Mouse (Mus musculus): ENCODE results near the gene Smchd1.
"Not testable (repeated sequence)": the region's sequence is repeated elsewhere in the genome, so short reads cannot be mapped to it uniquely, and the experiment has no call there.

The Smchd1 gene

DNA sequence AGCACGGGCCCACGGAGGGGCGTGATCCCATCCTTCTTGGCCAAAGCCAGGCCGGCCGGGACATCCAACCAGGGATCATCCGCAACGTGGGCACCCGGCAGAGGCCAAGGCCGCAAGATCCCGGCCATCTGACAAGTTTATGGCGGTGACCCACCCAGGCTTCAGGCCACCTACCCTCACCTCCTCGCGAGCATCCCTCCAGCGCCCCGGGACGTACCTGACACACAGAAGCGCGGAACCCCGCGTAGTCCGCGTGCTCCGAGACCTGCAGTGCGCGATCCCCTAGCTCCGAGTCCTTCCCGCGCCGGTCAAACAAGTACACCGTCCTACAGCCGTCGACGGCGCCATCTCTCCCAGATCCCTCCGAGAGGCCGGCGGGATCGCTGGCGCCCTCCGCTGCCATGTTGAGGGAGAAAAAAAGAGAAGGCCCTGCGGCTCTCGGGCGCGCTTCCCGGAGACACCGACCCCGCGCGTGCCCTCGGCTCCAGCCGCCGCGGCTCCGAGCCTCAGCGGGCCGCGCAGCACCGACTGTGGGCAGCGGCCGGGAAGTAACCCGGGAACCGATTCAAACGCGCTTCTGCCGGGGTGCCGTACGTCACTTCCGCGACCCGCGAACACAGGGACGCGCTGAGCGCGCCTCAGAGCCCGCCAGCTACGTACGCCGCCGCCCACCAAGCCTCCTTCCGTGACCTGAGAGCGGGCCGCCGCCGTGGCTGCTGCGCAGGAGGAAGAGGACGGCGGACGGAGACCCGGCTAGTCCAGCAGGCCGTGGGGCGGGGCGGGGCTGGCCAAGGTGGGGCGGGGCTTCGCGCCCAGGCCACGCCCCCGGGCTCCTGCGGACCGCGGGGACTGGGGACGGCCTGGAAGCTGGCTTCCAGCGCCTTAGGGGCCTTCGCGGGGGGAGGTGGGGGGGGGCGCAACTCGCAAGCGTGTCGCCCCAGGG lies at the start of gene Smchd1:
Smchd1 (minus strand) TSS at position 582 of the 943 bp plus-strand sequence.
- peak; percentile 97 for DNase-seq

DNA sequence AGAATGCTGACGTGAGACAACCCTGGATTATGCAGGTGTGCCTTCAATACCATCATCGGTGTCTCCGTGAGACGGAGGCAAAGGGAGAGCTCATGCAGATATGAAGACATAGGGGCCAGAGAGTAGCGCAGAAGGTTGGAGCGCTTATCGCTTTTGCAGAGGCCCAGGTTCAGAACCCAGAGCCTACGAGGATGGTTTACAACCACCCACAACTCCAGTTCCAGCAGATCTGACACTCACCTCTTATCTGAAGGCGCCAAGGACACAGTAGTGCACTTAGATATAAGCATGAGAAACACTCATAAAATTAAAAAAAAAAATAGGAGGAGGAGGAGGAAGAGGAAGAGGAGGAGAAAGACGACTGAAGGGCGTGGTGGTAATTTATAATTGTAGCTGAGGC lies 35.2 kb upstream of the Smchd1 start:
- no peak for DNase-seq

DNA sequence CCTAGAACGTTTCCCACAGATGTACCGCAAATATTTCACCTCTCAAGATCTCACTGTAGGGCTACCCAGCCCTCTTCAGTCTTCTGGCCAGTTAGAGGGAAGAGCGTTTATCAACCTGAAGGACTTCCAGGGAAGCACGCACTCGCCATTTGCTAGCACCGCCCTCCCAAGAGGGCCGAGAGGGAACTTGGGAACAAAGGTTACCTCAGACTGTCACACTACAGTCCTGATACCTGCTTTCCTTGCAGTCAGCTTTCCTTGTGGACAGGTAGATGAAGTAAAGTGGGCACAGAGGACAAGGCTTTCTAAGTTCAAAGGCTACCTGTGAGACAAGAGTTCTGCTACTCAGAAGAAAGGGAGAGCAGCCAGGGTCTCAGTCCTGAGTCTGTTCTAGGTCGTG lies 31.7 kb upstream of the Smchd1 start:
- no peak for DNase-seq

DNA sequence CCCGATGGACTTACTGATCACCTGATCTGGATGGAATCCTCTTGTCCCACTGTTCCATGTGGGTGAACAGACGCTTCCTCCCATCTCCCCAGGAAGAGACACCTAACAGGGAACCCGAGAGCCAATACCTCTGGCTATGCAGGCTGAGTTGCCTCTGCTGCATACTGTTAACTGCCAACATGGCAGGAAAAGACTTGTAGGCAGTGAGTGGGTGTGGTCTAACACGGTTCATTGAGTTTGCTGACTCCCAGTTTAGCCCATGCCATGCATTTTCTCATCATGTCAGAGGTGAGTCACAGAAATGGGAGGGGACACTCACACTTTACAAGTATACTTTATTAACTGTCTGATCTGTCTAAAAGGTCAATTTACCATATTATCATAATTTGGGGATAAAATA lies 20.6 kb upstream of the Smchd1 start:
- DNase-seq: no peak

DNA sequence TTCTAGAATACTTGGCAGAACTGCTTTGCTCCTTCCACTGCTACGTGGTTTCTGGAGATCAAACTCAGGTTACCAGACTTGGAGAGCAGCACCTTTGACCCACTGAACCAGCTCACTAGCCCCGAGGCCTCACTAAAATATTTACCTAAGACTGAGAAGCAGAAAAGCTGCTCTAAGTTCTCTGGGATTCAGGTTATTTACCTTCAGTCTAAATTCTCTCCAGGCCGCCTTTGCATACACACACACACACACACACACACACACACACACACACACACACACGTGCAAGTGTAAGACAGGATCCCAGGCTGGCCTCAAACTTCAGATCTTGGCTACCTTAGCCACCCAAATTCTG lies 16.2 kb upstream of the Smchd1 start:
- DNase-seq: peak in 1 of 2 experiments; percentile 43

GRCm38 (mm10) chr17:71490666-71491331 lies 15.7 kb upstream of the Smchd1 start:
- DNase-seq: no peak

- no peak for DNase-seq
These were observed 14.7 kb upstream of the Smchd1 start for GRCm38 (mm10) chr17:71489703-71490461.

DNA sequence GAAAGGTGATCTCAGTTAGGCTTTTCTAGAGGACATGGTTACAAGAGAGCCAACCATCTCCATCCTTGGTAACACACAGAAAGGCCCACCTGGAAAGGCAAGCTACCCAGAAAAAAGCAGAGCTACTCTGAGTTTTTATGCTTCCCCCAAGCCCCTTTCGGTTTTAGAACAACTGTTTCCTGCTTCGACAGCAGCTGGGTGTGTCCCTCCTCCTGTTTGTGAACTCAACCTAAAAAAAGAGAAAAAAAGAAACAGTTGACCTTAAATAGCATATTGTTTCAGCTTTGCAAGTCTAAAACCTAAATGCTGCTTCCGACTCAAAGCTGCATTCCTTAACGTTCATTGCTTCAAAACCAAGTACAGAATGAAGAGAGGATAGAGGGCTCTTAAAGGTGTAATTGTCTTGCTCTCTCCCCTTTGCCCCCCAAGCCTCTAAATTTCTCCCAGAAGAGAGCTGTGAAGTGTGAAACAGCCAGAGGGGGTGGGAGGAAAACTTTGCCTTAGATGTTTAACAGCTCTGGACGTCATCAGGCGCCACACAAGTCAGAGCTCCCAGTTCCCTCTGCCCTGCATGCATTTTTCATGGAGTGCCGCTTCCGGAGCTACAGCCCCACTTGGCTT lies 11.2 kb upstream of the Smchd1 start:
- peak; percentile 20 to 33 for DNase-seq

DNA sequence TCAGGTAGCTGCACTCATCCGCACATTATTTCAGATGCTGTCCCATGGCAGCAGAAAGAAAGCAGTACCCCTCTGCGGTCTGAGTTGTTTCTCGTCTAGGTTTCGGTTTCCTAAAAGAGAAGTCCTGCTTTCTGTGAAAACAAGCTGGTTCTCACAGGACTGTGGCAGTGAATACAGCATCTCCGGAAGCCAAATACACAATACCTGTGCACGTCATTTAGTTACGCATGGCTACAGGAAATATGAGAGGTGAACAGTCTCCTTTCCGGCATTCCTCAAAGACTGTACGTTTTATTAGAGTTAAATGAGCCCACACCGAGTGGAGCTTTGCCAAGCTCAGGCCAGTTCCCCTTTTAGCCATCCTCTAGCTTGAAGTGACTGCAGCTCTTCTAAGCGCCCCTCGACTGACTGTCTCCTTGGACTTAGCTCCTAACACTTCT lies 10.7 kb upstream of the Smchd1 start:
- DNase-seq: peak; percentile 23 to 25

GRCm38 (mm10) chr17:71484711-71485110 lies 9.6 kb upstream of the Smchd1 start:
- no peak for DNase-seq

GRCm38 (mm10) chr17:71483418-71484060 lies 8.4 kb upstream of the Smchd1 start:
- no peak for DNase-seq

DNA sequence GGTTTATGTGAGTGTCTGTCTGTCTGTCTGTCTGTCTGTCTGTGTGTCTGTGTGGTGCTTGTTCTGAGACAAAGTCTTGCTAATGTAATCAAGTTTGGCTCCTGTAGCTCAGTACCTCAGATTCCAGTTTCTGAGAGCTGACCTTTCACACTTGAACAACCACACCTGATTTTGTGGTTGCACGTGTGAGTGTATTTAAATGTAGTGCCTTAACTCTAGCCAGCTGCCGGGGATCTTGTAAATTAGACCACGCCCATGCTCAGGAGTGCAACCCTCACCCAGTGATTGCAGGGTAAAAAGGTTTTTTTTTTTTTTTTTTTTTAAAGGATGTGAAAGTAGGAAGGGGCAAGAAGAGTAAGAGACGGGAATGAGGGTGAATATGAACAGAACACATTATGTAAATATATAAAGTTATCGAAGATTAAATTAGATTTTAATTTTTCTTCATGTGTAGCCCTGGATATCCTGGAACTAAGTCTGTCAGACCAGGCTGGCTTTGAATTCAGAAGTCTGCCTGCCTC lies 4.3 kb upstream of the Smchd1 start:
- peak; percentile 55 to 66 for DNase-seq

GRCm38 (mm10) chr17:71477481-71477880 lies 2.3 kb upstream of the Smchd1 start:
- DNase-seq: no peak

DNA sequence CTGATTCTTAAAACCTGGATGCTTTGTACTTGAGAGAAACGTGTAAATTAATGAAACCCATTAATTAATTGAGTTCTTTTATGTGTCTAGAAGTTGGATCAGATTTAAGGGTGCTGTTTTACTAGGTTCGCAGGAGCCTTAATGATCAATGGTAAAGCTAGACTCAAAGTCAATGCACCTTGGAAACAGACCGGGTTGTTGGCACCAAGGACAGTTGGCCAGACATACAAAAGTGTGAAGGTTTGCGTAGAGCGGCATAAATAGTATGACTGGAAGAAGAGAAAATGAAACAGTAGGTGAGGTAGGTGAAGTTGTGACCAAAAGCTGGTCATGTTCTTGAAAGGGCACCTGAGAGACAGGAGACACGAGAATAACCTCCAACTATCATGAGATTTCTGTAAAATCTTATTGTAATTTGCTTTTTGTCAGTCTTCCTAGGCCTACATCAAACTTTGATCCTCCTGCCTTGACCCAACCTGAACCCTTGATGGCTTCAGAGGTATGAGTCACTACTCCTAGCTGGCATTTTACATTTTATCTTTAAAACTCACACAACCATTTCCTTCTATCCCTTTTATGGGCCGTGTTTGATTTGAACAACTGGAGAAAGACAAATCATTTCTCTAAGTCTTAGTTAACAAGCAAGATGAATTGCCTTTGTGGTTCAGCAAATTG lies 1.3 kb upstream of the Smchd1 start:
- DNase-seq: no peak

DNA sequence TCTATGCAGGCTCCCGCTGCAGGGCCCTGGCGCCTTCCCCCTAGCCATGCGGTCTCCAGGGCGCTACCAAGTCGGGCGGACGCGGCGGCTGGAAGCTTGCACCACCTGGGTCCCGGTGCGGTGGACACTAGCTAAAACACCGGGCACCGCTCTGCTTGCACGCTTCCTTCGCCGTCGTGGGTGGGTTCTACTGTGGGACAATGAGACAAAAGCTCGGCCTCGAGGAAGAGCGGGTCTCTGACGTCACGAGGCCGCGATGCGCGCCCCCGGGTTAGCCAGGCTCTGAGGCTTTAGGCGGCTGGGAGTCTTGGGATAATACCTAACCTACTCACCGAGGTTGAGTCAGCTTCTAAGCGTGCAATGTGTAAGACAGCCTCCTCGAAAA lies 554 bp upstream of the Smchd1 start:
- DNase-seq: peak; percentile 61 to 65

- DNase-seq: no peak
These were observed 1.0 kb downstream of the Smchd1 start for GRCm38 (mm10) chr17:71474128-71474527.

GRCm38 (mm10) chr17:71471261-71471660 lies 3.9 kb downstream of the Smchd1 start:
- no peak for DNase-seq

GRCm38 (mm10) chr17:71460312-71460711 lies 14.8 kb downstream of the Smchd1 start:
- no peak for DNase-seq

GRCm38 (mm10) chr17:71459818-71460217 lies 15.3 kb downstream of the Smchd1 start, which contains the start of gene Gm4707:
TSS of gene Gm4707 (minus strand) at chr17:71459918.
- no peak for DNase-seq

- DNase-seq: not testable (repeated sequence)
These were observed 17.8 kb downstream of the Smchd1 start for GRCm38 (mm10) chr17:71457361-71457760.

DNA sequence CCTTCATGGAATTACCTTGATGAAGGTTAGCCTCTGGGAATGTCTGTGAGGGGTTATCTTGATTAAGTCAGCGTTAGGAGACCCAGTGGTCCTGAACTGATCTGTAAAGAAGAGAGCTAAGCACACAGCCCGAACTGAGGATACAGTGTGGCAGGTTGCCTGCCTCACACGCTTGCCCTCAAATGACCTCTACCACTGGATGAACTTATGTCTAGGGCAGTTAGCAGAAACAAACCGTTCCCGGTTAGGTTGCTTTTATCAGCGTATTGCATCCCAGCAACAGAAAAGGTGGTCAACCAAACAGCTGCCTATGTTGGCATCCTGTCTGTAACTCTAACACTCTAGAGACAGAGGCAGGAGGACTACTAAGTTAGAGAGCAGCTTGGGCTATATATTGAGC lies 30.0 kb downstream of the Smchd1 start:
- DNase-seq: no peak
